Mouse (Mus musculus) bone marrow, adult 2 months (tissue): ENCODE results near the gene Smurf2.

Experiments used
- CTCF ChIP-seq: fragments of 200-500 bp; IDR thresholded peaks from 2 replicates; pipeline ENCODE4 v1.5.1; 2011; ENCODE audit warnings: low read length, control low read depth; ENCODE audit not compliant: control insufficient read depth, insufficient read depth
- POLR2A ChIP-seq: fragments of 200-500 bp; IDR thresholded peaks from 2 replicates; pipeline ENCODE4 v1.6.1; 2011; ENCODE audit warnings: low read depth, mild to moderate bottlenecking, control low read depth, low read length, borderline replicate concordance; ENCODE audit not compliant: control insufficient read depth

DNA sequence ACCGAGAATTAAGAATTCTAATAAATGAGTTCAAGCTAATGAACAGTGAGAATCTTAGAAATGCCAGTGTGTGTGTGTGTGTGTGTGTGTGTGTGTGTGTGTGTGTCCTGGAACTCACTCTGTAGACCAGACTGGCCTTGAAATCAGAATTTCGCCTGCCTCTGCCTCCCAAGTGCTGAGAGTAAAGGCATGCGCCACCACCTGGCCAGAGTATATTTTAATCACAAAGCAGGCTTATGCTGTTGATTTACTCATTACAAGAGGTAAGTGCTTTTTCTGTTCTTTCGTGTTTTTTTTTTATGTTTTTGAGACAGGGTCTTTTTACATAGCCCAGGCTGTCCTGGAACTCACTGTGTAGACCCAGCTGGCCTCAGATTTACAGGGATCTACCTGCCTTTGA, 126.7 kb downstream of the Smurf2 start:
- no peak for TF ChIP-seq POLR2A
- peak; percentile 42; the same call in 1 of the 2 replicates for TF ChIP-seq CTCF
